Mouse (Mus musculus): ENCODE measurements around the gene Clasp1. TPM values are rescaled to one million over a fixed set of nuclear protein-coding genes. Genes with fewer than 3 reads are reported as not detected.

Clasp1 gene
- total RNA-seq, 1 experiment from 2014 or later: 66.0 TPM

GRCm38 (mm10) chr1:118523161-118523560 is 134.3 kb downstream of the Clasp1 start:
- no peak for ATAC-seq (replicated peaks in 1 of 2; ENCODE audit: insufficient read depth in 1 of 2, low FRiP score in 2 of 2, low TSS enrichment in 1 of 2, low read depth in 1 of 2, poor library complexity in 2 of 2, severe bottlenecking in 2 of 2)

GRCm38 (mm10) chr1:118525336-118525735 is 136.5 kb downstream of the Clasp1 start:
- peak in 1 of 2 experiments; percentile 17; a peak in 1 of 4 replicates for ATAC-seq (replicated peaks in 1 of 2; ENCODE audit: insufficient read depth in 1 of 2, low FRiP score in 2 of 2, low TSS enrichment in 1 of 2, low read depth in 1 of 2, poor library complexity in 2 of 2, severe bottlenecking in 2 of 2)

- no peak for ATAC-seq (replicated peaks in 1 of 2; ENCODE audit: insufficient read depth in 1 of 2, low FRiP score in 2 of 2, low TSS enrichment in 1 of 2, low read depth in 1 of 2, poor library complexity in 2 of 2, severe bottlenecking in 2 of 2)
These were observed 140.4 kb downstream of the Clasp1 start for GRCm38 (mm10) chr1:118529213-118529612.

GRCm38 (mm10) chr1:118531259-118531658 is 142.4 kb downstream of the Clasp1 start:
- ATAC-seq (replicated peaks in 1 of 2; ENCODE audit: insufficient read depth in 1 of 2, low FRiP score in 2 of 2, low TSS enrichment in 1 of 2, low read depth in 1 of 2, poor library complexity in 2 of 2, severe bottlenecking in 2 of 2): no peak

GRCm38 (mm10) chr1:118536021-118536420 is 147.2 kb downstream of the Clasp1 start:
- ATAC-seq (replicated peaks in 1 of 2; ENCODE audit: insufficient read depth in 1 of 2, low FRiP score in 2 of 2, low TSS enrichment in 1 of 2, low read depth in 1 of 2, poor library complexity in 2 of 2, severe bottlenecking in 2 of 2): no peak

GRCm38 (mm10) chr1:118539046-118539445 is 150.2 kb downstream of the Clasp1 start:
- no peak for ATAC-seq (replicated peaks in 1 of 2; ENCODE audit: insufficient read depth in 1 of 2, low FRiP score in 2 of 2, low TSS enrichment in 1 of 2, low read depth in 1 of 2, poor library complexity in 2 of 2, severe bottlenecking in 2 of 2)

GRCm38 (mm10) chr1:118542880-118543279 is 154.0 kb downstream of the Clasp1 start:
- ATAC-seq (replicated peaks in 1 of 2; ENCODE audit: insufficient read depth in 1 of 2, low FRiP score in 2 of 2, low TSS enrichment in 1 of 2, low read depth in 1 of 2, poor library complexity in 2 of 2, severe bottlenecking in 2 of 2): no peak

GRCm38 (mm10) chr1:118548769-118549168 is 159.9 kb downstream of the Clasp1 start:
- no peak for ATAC-seq (replicated peaks in 1 of 2; ENCODE audit: insufficient read depth in 1 of 2, low FRiP score in 2 of 2, low TSS enrichment in 1 of 2, low read depth in 1 of 2, poor library complexity in 2 of 2, severe bottlenecking in 2 of 2)

GRCm38 (mm10) chr1:118551152-118551551 is 162.3 kb downstream of the Clasp1 start:
- no peak for ATAC-seq (replicated peaks in 1 of 2; ENCODE audit: insufficient read depth in 1 of 2, low FRiP score in 2 of 2, low TSS enrichment in 1 of 2, low read depth in 1 of 2, poor library complexity in 2 of 2, severe bottlenecking in 2 of 2)

GRCm38 (mm10) chr1:118552071-118552470 is 163.2 kb downstream of the Clasp1 start:
- ATAC-seq (replicated peaks in 1 of 2; ENCODE audit: insufficient read depth in 1 of 2, low FRiP score in 2 of 2, low TSS enrichment in 1 of 2, low read depth in 1 of 2, poor library complexity in 2 of 2, severe bottlenecking in 2 of 2): no peak

GRCm38 (mm10) chr1:118553045-118553444 is 164.2 kb downstream of the Clasp1 start:
- ATAC-seq (replicated peaks in 1 of 2; ENCODE audit: insufficient read depth in 1 of 2, low FRiP score in 2 of 2, low TSS enrichment in 1 of 2, low read depth in 1 of 2, poor library complexity in 2 of 2, severe bottlenecking in 2 of 2): no peak

- ATAC-seq (replicated peaks in 1 of 2; ENCODE audit: insufficient read depth in 1 of 2, low FRiP score in 2 of 2, low TSS enrichment in 1 of 2, low read depth in 1 of 2, poor library complexity in 2 of 2, severe bottlenecking in 2 of 2): no peak
These were observed 164.6 kb downstream of the Clasp1 start for GRCm38 (mm10) chr1:118553451-118553850.

GRCm38 (mm10) chr1:118554961-118555360 is 166.1 kb downstream of the Clasp1 start:
- no peak for ATAC-seq (replicated peaks in 1 of 2; ENCODE audit: insufficient read depth in 1 of 2, low FRiP score in 2 of 2, low TSS enrichment in 1 of 2, low read depth in 1 of 2, poor library complexity in 2 of 2, severe bottlenecking in 2 of 2)

- ATAC-seq (replicated peaks in 1 of 2; ENCODE audit: insufficient read depth in 1 of 2, low FRiP score in 2 of 2, low TSS enrichment in 1 of 2, low read depth in 1 of 2, poor library complexity in 2 of 2, severe bottlenecking in 2 of 2): no peak
These were observed 170.9 kb downstream of the Clasp1 start for GRCm38 (mm10) chr1:118559716-118560115.

GRCm38 (mm10) chr1:118564561-118564960 is 175.7 kb downstream of the Clasp1 start:
- ATAC-seq (replicated peaks in 1 of 2; ENCODE audit: insufficient read depth in 1 of 2, low FRiP score in 2 of 2, low TSS enrichment in 1 of 2, low read depth in 1 of 2, poor library complexity in 2 of 2, severe bottlenecking in 2 of 2): no peak

GRCm38 (mm10) chr1:118567659-118568058 is 178.8 kb downstream of the Clasp1 start:
- no peak for ATAC-seq (replicated peaks in 1 of 2; ENCODE audit: insufficient read depth in 1 of 2, low FRiP score in 2 of 2, low TSS enrichment in 1 of 2, low read depth in 1 of 2, poor library complexity in 2 of 2, severe bottlenecking in 2 of 2)

GRCm38 (mm10) chr1:118580174-118580702 is 191.4 kb downstream of the Clasp1 start:
- no peak; a peak in 1 of 4 replicates for ATAC-seq (replicated peaks in 1 of 2; ENCODE audit: insufficient read depth in 1 of 2, low FRiP score in 2 of 2, low TSS enrichment in 1 of 2, low read depth in 1 of 2, poor library complexity in 2 of 2, severe bottlenecking in 2 of 2)

GRCm38 (mm10) chr1:118581179-118581578 is 192.3 kb downstream of the Clasp1 start:
- ATAC-seq (replicated peaks in 1 of 2; ENCODE audit: insufficient read depth in 1 of 2, low FRiP score in 2 of 2, low TSS enrichment in 1 of 2, low read depth in 1 of 2, poor library complexity in 2 of 2, severe bottlenecking in 2 of 2): no peak; a peak in 1 of 4 replicates

GRCm38 (mm10) chr1:118589721-118590120 is 200.9 kb downstream of the Clasp1 start:
- ATAC-seq (replicated peaks in 1 of 2; ENCODE audit: insufficient read depth in 1 of 2, low FRiP score in 2 of 2, low TSS enrichment in 1 of 2, low read depth in 1 of 2, poor library complexity in 2 of 2, severe bottlenecking in 2 of 2): no peak
